Mouse (Mus musculus) thymus, postnatal 0 days (tissue): Measurements from ENCODE around the gene Fam45a. TPM values are rescaled to one million over a fixed set of nuclear protein-coding genes. Genes with fewer than 3 reads are reported as not detected.
"Not testable (repeated sequence)": the region's sequence is repeated elsewhere in the genome, so short reads cannot be mapped to it uniquely, and the experiment has no call there.

Source experiments
- DNase-seq: peaks from one replicate; pipeline ENCODE4 v3.0.0-alpha.2; 2015; ENCODE audit warnings: low spot score
- microRNA-seq: library from miRNA; unstranded; fragments of <30 nt; microRNA quantifications from one replicate; pipeline ENCODE4, GENCODE M21; 2016; ENCODE audit warnings: borderline number of aligned reads
- polyA plus RNA-seq: library from polyadenylated mRNA; unstranded; fragments of >200 nt; fragmentation: Nextera tagmentation; extraction: Ambion mirVana; gene quantifications from 2 replicates; pipeline ENCODE4 v1.2.1, GENCODE M21; 2015

Fam45a gene
- polyA plus RNA-seq, 1 experiment from 2014 or later = 25.5 TPM

DNA sequence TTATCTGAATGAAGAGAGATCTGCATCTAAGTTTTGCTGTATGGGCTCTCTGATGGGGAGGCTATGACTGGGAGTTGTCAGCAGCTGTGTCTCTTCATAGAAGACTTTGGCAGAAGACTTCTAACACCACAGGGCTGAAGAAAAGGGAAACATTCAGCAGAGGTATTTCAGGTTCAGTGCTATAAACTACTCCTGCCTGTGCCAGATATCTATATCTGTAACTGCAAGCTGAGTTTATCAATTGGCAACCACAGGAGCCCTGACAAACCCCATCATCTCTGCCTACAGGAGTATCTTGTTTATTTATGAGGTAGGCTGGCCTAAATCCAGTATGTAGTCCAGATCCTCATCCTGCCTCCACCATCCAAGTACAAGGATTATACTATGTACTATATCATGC lies 31.9 kb downstream of the Fam45a start:
- no peak for DNase-seq

DNA sequence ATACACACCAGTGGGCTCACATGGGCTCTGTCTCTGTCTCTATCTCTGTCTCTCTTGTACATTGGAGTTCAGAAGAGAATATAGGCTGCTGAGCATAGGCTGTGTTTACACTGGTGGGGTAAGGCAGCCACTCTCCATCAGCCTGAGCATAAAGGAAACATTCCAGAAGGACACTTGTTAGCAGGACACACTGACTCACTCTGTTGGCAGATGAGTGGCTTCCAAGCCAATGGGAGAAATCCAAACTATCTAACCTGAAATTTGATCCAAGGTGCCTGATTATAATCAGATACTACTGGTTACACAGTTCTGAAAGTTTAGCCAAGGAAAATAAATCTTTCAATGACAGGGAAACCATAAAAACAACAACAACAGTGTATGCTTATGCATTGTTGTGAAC lies 34.3 kb downstream of the Fam45a start:
- DNase-seq = no peak

DNA sequence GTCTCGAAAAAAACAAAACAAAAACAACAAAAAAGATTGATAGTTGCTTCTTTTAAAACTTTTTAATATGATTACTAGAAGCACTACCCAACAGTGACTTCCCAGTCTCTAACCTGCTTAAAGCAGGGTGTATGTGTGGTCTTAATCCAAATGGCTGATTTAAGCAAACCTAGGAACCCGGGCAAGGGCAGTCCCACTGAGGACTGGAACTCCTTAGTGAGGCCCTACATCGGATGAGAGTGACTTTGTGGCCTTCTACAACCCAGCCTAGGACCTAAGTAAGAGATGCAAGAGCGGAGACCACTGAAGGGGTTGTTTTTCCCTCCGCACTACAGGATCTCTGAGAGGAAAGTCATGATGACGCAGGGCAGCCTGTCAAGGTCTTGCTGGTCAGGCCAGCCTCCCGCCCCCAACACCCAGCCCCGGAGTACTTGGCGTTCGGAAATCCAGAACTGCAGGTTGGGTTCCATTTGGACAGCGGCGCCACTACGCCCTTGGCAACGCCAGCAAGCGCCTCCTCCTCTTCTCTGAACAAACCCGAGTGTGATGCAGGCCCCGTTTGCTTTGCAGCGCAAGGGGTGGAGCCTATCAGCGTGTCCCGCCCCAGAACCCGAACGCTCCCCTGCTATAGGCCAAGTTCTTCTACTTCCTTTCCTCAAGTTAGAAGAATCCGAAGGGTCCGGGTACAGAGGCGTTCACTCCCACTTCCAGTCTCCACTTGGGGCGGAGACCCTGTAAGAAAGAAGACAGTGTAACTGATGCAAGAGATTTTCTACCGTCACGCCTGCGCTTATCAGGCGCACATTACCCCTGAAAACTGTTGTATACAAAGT lies 49.7 kb downstream of the Fam45a start, which contains the start of gene Sfxn4:
TSS of gene Sfxn4 (minus strand) at position 612 of the 833 bp plus-strand sequence.
- peak; percentile 93 for DNase-seq

DNA sequence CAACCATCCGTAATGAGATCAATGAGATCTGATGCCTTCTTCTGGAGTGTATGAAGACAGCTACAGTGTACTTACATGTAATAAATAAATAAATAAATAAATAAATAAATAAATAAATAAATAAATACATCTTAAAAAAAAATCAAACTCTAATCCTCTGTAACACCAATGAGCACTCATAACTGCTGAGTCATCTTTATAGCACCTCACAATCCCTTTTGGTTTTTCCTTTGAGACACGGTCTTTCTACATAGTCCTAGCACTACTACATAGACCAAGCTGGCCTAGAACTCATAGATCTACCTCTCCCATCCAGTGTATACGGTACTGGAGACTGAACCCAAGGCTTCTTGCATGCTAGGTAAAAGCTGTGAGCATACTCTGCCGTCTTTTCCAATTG lies 54.8 kb downstream of the Fam45a start:
- DNase-seq = not testable (repeated sequence)

DNA sequence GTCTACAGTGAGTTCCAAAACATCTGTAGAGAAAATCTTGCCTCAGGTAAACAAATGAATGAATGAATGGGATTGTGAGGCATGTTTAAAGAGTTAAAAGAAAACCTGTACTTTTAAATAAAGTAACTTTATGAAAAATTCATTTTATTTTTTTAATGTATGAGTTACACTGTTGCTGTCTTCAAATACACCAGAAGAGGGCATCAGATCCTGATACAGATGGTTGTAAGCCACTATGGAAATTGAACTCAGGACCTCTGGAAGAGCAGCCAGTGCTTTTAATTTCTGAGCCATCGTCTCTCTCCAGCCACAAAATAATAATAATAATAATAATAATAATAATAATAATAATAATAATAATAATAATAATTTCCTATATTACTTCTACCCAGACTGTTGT lies 59.1 kb downstream of the Fam45a start:
- no peak for DNase-seq

DNA sequence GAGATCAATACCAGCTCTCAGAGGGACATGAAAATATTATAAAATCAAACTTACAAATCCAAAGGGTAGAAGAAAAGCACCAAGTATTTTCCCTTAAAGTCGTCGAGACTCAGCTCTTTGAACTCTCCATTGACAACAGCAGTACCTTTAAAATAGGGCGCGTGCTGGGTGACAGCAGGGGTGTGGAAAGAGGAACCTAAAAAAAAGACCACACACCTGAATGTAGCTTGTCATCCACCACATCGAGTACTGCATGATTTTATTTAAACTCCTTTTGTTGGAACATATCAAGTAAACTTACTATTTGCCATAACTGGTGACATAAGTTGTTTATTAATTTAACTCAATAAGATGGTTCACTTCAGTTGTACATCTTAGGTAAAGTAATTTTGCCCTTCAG lies 60.0 kb downstream of the Fam45a start:
- DNase-seq = no peak

DNA sequence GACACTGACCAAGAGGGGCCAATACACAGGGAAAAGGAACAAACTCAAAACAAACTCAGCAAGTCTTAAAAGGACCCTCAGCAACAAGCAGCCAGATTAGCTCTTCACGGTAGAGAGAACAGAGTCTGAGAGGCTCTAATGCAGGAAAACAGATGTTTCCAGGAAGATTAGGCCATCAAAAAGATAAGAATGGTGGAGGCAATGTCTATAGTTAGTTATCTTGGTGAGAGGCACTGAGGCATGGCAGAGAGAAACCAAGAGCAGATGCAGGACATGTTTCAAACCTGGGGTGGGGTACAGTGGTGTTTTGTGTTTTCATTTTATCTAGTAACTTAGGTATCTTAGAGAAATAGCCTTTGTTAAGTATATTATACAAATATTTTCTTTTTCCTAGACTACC lies 60.9 kb downstream of the Fam45a start:
- DNase-seq = no peak

DNA sequence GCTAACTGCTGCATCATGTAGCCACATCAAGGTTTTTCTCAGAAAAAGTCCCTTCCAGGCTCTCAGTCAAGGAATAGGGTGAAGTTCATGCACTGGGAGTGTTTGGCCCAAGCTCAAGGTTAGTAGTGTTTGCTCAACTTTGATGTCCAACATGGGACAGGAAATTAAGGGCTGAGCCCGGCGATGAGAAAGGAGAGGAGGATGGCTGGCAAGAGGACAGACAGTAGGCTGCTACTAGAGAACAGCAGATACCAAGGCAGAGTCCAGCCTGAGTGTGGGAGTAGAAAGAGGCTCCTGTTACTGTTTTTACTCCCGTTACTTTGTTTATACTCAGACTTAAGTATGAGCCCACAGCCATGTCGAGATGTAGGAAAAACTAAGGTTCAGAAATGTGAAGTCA lies 62.1 kb downstream of the Fam45a start:
- DNase-seq = no peak

DNA sequence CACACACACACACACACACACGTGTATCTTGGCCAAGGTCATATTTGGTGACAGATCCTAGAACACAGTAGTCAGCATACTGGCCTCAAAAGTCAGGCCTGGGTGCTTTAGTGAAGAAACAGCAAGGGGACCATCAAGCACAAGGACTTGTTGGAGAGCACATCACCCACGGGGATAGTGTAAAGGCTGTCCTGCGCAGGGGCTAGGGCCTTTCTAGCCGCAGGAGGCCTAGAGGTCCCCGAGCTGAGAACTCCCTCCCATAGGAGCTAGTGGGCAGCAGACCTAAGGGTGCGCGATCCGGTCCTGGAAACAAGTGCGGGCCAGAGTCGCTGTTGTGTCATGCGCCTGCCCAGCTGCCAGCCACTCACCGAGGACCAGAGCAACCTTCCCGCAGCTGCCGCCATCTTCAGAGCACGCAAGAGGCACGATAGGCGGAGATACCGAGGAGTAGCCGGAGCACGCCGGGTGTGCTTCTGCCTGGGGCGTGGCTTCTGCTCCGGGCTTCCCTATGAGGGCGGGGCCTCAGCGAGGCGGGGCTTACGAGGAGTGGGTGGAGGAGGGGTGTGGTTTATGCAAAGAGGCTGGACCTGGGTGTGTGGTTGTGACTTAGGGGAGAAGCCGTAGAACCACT lies 62.8 kb downstream of the Fam45a start, which contains the start of gene Prdx3:
TSS of gene Prdx3 (minus strand) at position 493 of the 631 bp plus-strand sequence.
- peak; percentile 95 for DNase-seq

DNA sequence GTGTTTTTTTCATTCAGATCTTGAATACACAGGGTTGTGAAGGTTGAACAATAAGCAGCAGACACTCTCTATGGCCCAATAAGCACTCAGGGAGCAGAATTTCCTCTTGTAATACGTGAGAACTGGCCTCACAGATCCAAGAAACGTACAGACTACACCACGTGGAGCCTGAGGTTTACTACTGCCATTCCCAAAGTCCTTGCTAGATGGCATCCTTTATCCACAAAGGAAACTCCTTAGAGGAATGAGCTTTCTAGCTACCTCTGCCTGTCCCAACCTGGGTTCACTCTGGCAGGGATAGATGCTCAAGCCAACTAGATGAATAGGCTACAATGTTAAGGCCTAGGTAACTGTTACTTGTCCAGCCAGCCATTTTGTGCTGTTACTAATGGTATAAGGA lies 71.7 kb downstream of the Fam45a start:
- no peak for DNase-seq

Small RNAs within 50 kb of the gene (microRNA-seq; reads per million reads assigned to microRNA genes)
- not detected for gene mmu-mir-3084-1

Other genes with a start within 250 kb of the Fam45a start
- gene Cacul1, start 230.6 kb upstream of the Fam45a start, polyA plus RNA-seq = 16.0 and 19.4 TPM in 2 replicates
- gene Nanos1, start 55.6 kb upstream of the Fam45a start, polyA plus RNA-seq = 1.8 and 1.9 TPM in 2 replicates
- gene Eif3a, start 20.9 kb upstream of the Fam45a start, polyA plus RNA-seq = 96.9 and 100 TPM in 2 replicates
- gene Sfxn4, start 49.9 kb downstream of the Fam45a start, polyA plus RNA-seq = 4.0 and 4.3 TPM in 2 replicates
- gene Prdx3, start 63.0 kb downstream of the Fam45a start, polyA plus RNA-seq = 120 and 131 TPM in 2 replicates
- gene Grk5, start 78.2 kb downstream of the Fam45a start, polyA plus RNA-seq = 2.6 and 2.8 TPM in 2 replicates